In genomic region chr16:95820013-95820412, GRCm38 (mm10) we compare ENCODE assay signal across 14 mouse cellular contexts.
DNase-seq lines count a peak whose midpoint lies in the region; ATAC-seq lines count a peak whose summit lies in the region.
"Had no signal": no experiment of that assay in that cellular context is flagged by ENCODE, and none has a peak within 500 bp of the region (broad histone marks: within the 10 kb centered on the region; RNA-seq: fewer than 3 reads in every experiment).

No protein-coding gene starts in this region.

- H3K4me3 ChIP-seq in limb, embryonic 10.5 days: no peak overlapping the region

- 0 out of 2 replicates have a peak, but pooled peaks cover 3% of the 10 kb centered on the region for H3K36me3 ChIP-seq in limb, embryonic 10.5 days

- H3K27ac ChIP-seq in limb, embryonic 10.5 days: peak overlapping the region; percentile 15; the same call in 1 of the 2 replicates

- 54% methylated on average over 1 of the region's 1 CpGs for WGBS in limb, embryonic 10.5 days

- peaks cover 7% of the 10 kb centered on the region; the same call in 1 of the 2 replicates for H3K9me3 ChIP-seq in limb, embryonic 10.5 days (replicated peaks)

- no peaks in the 10 kb centered on the region for H3K27me3 ChIP-seq in limb, embryonic 10.5 days (ENCODE audit: low read depth, poor library complexity, severe bottlenecking)

- peak; percentile 78 for ATAC-seq in megakaryocyte-erythroid progenitor cell, adult 5-6 weeks (replicated peaks; ENCODE audit: low FRiP score, low TSS enrichment, poor library complexity, severe bottlenecking)
- ATAC-seq: activated CD4-positive, CD25-positive, alpha-beta regulatory T cell, adult 4 months; forebrain, postnatal 0 days had no signal

- H3K4me1 ChIP-seq in limb, embryonic 10.5 days: peaks cover 30% of the 10 kb centered on the region

- peak; percentile 41 for DNase-seq in 416B (ENCODE audit: low read depth)
- DNase-seq in R1 (ENCODE audit: low read depth, low spot score): peak; percentile 59
- no peak for DNase-seq in limb, embryonic 10.5 days (ENCODE audit: low spot score)
- DNase-seq in adrenal gland, postnatal 36 days: no peak
- no peak for DNase-seq in kidney, postnatal 25 days
- no peak for DNase-seq in left cerebral cortex, adult 11 months (ENCODE audit: low spot score)
- DNase-seq in cerebellum, adult 8-10 months: no peak
- DNase-seq: cerebellum, postnatal 10 days; forebrain, postnatal 0 days; heart, adult 11 months; heart, postnatal 10 days; lung, postnatal 14 days had no signal

Comparison
In these comparisons a context has a peak if more than half of its experiments do, and no peak if none do; other contexts are left out.
1. DNase-seq: peak in 416B (single experiment) and R1 (single experiment); none in limb, embryonic 10.5 days (single experiment), adrenal gland, postnatal 36 days (0 of 2), kidney, postnatal 25 days (0 of 2), left cerebral cortex, adult 11 months (single experiment) and cerebellum, adult 8-10 months (single experiment).